Mouse (Mus musculus) cerebellum, adult 9-10 months (tissue): ENCODE data around the gene Fkbp5.

Source experiments
- DNase-seq: peaks from one replicate; pipeline ENCODE4 v3.0.0; 2022

The Fkbp5 gene

DNA sequence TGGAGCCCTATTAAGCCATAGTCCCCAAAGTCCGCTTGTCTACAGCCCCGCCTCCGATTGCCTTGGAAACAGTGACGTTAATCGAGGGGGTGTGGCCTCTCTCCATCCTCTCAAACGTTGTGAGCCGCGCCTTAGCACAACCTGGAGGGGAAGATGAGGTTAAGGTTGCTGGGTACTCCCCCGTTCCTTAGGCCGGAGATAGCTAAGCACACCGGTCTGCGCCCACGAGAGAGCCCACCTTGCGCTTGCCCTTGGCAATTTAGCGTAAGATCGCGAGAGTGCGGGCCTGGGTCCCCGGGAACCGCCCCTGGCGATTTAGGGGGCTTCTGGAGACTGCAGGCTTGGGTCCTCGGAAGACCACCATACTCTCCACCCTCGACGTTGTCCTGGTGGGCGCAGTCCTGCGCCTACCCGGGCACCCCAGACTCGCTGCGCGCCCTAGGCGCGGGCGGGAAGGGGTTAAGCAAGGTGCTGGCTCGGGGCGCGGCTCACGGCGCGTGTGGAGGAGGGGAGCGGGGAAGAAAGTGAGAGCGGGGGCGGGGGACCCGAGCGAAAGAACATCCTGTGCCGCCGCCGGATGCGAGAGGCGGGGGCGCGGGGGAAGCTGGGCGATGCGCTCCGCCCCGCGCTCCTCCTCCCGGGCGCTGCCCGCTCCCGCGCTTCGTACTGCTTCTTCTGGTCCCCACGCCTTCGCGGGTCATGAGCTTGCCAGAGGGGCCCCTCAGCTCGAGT lies 5.5 kb upstream of the Fkbp5 start:
- peak; percentile 96 for DNase-seq

DNA sequence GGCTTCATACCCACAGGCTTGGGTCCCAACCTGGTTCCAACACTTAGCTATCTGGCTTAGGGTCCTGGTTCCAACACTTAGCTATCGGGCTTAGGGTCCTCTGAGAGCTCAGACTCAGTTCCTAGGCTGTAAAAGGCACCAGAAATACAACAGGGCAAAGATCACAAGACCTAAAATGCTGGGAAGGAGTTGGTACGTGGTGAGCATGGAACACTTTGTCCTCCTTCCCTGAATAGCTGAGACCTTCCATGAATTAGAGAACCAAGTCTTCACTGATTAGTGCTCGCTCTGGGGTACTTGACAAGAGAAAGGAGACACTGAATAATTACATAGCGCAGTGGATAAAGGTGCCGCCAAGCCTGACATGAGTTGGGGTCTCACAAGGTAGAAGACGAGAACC lies 4.6 kb upstream of the Fkbp5 start:
- DNase-seq: no peak

DNA sequence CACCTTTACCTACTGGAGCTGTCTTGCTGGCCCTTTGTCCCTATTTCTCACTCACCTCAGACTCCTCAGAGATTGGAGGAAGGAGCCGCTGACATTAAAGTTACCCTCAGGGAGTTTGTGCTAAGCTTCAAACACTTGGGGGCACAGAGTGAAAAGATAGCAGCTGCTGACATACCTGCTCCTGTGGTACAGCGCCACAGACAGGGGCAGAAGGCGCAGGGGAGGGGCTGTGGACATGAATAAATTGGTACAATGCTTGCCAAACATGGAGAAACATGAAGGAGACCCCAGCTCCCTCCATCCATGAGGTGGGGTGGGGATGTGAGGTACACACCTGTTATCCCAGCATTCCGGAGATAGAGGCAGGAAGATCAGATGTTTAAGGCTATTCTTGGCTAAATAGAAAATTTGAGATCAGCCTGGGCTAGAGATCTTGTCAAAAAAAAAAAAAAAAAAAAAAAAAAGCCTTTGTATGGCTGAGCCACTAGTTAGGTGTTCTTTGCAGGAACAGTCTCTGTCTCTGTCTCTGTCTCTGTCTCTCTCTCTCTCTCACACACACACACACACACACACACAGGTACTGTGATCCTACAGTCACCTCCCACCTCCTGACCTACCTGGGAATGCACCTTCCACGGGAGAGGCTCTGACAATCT lies 3.9 kb upstream of the Fkbp5 start:
- DNase-seq: no peak

DNA sequence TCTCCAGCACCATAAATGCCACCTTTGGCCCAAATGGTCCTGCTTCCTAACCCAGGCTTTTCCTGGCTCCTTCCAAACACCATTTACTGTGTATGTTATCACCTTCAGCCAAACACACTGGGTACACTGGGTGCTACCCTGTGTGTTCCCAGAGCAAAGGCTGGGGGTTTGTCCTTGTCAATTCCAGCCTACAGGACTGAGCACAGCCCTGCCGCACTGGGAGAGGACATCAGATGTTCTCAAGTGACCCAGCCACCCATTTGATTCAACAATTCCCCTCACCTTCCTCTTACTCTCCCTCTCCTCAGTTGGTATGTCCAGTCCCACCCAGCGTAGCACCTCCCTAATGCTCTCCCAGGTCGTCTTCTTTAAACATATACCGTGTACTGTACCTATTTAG lies 3.2 kb upstream of the Fkbp5 start:
- DNase-seq: no peak

DNA sequence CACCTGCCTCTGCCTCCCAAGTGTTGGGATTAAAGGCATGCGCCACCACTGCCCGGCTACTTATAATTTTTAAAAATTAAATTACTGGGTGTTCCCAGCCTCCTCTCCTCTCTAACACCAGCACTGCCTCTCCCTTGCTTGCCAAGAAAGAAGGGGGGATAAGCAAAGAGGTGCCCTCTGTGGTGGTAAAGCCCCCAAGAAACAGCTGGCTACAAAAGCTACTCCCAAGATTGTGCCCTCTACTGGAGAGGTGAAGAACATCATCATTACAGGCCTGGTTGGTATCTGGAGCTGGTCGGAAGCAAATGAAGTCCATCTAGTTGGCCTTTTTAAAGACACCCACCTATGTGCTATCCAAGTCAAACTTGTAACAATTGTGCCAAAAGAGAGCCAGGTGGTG lies 2.5 kb upstream of the Fkbp5 start:
- DNase-seq: no peak

DNA sequence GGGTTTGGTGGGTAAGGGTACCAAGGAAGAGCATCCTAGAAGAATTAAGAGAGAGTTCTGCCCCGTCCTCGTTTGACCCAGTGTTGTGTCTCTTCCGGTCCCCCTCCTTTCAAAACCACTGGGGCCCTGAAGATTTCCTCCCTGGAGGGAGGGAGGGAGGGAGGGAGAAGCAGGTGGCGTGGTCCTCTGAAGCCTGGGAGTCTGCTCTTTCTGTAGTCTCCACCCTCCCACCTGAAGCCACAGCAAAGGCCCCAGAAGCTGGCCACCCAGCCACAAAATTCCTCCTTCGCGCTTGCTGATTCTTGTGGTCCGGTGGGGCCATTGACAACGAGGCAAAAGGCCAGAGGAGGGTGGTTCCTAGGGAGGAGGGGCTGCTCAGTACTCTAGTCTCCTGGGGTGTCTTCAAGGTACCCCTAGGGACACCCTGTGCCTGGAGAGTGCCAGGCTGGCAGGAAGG lies 1.3 kb upstream of the Fkbp5 start:
- DNase-seq: no peak

DNA sequence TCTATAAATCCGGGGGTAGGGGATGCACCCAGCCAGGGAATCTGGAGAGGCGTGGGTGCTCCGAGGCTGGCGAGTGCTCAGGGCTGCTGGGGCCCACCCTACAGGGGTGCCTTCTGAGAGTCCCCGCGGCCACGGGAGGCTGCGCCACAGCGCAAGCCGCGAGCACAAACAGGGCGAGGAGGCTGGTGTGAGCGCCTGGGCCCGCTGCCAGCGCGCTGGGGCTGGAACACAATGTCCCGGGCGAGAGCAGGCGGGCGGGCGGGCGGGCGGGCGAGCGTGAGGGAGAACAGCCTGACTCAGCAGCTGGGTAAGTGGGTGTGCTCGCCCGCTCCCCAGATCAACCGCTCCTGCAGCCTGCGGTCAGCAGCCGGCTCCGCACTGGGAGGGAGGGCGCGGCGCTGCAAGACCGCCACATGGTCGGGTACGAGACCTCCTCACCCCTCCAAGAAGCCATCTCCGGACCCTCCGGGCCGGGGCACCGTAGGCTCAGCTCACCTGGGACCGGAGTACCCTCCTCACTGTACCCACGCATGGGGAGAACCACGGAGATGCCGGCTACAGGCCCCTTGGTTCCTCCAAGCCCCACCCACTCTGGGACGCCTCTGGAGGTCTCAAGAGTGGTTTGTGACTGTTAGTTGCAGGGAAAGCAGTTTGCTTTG lies 758 bp upstream of the Fkbp5 start:
- DNase-seq: peak; percentile 81

DNA sequence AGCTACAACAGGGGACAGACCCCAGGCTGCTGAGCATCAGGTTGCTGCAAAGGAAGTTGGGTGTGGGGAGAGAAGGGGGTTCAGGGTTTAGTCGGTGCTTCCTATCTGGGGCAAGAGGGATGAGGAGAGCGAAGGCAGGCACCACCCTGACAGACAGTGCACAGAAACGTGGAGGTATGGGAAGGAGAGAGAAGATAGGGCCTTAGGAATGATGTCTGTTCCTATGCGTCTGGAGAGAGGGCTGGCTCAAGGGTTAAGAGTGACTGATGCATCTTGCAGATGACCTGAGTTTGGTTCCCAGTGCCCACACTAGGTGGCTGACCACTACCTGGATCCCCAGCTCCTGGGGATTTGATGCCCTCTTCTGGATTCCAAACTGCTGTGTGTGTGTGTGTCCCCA lies 446 bp downstream of the Fkbp5 start:
- DNase-seq: no peak

DNA sequence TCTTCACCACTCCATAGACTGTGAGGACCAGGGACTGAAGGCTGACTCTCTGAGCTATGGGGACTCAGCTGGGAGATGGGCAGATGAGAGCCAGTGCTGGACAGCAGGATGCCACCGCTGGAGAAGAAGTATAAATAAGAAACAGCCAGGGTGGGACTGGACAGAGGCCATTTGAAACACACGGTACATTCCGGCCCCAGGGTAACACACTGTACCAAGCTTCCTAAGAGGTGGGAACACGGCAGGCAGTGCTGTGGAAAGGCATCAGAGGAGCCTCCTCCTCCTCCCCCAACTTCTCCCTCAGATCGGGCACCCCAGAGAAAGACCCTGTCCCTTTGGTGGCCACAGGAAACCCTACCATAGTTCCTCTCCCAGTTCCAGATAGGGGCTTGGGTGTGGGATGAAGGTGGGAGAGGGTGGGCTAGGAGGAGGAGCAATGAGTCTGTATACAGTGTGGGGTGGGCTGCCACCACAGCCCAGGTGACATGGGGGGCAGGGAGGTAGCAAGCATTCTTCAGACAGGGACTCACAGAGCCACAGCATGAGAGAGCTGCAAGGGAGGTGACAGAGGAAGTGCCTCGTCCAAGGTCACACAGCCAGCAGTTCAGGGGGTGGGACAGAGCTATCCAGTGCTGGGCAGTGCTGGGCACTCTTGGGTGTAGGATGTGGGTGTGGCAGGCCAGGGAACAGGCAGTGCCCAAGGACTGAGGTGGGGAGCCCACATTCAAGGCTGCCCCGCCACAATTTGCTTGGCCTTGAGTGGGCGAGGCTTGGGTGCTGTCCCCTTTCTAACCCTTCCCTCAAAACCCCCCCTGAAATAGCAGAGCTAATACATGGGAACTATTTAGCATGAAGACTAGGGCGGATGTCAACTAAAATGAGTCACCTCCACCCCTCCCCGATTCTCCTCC lies 1.6 kb downstream of the Fkbp5 start:
- DNase-seq: no peak

DNA sequence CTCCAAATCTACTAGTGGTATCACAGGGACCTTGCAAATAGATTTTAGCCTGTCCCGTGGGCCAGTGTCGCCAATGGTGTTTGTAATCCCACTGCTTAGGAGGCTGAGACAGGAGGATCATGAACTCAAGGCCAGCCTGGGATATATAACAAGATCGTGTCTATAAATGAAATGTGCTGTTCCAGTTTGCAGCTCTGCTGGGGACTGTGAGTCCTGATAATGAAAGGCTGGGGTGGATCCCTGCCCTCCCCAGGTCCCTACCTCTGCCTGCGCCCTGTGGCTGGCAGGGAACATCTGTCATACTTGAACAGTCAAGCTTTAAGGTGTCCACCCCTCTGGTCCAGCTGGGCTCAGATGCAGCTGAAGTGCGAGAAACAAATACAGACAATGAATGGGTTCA lies 2.8 kb downstream of the Fkbp5 start:
- no peak for DNase-seq

DNA sequence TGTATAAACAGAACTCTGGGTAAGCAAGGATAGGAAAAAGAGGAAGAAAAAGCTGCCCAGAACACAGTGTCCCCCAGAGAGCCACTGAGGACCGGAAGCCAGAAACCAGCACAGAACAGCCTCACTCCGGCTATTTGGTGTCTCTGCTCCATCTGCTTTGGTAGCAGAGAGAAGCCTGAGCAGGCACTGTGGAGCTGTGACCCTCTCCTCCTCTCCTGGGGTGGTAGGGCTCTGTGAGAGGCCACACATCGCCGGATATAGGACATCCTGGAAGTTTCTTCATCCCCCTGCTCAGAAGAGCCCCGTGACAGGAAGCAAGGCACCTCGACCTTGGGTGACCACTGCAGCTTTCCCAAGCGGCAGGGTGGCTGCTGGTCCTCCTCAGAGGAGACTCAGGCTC lies 3.5 kb downstream of the Fkbp5 start:
- no peak for DNase-seq

DNA sequence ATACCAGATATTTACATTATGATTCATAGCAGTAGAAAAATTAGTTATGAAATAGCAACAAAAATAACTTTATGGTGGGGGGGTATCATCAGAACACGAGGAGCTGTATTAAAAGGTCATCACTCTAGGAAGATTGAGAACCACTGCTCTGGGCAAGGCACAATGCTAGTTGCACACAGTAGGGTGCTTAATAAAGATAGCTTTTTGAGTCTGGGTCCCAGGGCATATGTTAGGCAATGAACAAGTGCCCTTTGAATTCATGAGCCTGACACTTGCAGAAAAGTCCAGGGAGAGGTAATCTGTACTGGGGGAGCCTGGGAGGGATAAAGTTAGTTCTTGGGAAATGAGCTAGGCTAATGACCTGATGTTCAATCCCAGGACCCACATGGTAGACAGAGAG lies 4.0 kb downstream of the Fkbp5 start:
- no peak for DNase-seq

DNA sequence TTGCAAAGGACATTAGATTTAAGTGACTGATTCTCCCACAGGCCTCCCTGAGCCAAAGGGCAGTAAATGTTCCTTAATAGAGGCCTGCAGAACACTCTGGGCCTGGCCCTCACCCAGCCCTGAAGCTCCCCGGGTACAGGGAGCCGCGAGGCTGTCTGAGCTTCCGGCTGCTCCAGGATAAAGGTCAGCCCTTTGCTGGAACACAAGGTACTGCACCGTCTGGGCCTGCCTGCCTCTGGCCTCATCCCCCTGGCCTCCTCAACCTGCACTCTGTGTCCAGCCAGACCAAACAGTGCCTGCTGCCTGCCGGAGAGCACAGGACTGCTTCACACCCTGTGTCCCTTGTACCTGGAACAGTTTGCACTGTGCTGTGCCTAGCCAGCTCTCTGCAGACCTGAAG lies 4.6 kb downstream of the Fkbp5 start:
- DNase-seq: no peak

DNA sequence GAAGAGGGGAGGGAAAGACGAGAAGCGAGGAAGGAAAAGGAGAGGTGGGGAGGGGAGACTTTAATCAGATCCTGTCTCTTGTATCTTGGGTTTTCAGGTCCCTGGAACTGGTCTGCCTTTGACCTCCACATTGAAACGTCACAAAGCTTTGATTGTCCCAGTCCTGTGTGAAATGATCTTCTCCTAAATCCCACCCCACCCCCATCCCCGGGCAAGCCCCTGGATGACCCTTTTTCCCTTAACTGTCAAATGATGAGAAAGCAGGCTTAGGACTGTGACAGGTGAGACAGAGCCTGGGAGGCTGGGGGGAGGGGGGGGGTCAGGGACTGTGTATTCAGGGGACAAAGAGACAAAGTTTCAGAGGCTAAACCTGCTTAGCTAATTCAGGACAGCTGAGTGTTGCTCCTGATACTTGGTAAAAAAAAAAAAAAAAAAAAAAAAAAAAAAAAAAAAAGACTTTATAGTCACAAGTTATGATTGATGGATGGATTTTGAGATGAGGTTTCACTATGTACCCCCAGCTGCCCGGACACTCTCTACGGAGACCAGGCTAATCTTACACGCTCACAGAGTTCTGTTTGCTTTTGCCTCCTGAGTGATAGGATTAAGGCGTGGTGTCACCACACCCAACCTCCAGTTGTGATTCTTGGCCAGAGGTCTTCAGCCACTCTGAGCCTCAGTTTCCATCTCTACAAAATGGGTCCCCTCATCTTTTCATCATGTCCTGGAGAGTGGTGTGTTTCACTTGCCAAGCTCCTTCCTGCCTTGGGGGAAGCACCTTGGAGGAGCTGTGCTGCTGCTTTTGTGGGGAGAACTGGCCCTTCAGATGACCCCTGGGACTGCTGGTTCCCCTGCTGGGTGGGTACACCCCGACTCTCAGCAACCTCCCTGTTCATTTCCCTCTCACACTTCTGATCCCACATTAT lies 5.4 kb downstream of the Fkbp5 start:
- DNase-seq: no peak

DNA sequence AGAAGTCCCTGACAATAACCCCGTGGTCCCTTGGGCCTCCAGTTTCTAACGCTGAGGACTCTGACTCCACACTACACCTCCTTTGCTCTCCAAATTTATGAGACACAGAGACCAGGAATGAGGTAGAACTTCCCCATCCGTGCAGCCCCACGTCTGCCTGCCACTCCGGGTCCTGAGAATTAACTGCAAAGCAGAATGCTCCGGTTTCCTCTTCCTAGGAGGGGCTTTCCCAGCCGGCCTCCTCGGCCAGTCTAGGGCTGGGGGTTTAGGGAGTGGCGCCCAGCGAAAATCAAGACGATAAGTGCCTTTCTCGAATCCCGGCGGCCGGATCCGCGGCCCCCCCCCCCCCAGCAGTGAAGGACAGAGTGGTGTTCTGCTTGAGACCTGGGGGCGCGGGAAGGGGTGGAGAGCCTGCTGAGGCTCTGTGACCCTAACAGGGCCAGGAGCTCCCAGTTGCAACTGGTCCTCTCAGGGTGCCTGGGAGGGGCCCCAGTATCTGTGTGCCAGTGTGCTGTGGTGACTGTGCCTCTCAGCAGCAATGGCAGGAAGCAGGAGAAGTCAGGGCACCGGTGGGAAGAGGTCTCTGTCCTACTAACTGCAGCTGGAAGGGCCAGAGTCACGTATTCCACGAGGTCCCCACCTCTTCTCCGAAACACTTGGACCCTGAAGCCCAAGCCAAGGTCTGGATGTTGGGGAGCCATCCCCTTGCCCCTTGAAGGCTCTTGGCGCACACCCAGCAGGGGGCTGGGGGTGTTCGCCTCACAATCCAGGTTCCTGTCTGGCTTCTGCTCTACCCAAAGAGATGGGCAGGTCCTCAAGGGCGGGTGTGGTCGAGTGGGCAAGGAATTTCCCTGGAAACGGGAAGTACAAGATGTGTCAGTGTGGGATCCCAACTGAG lies 6.6 kb downstream of the Fkbp5 start:
- DNase-seq: no peak

DNA sequence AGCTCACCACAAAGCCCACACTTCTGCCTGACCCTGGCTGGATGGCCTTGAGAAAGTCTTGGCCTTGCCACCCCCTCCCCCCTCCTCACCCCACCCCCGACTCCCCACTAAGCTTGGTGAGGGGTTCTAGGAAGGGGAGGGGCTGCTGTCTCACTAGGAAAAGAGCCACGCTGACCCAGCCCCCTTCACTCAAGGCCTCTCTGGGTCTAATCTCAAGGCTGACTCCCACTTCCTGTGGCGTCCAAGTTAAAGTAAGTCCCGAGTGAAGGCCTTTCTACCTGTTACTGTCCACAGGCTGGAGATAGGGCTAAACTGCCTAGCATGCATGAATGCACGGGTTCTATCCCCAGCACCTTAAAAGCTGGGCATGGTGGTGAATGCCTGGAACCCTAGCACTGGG lies 9.8 kb downstream of the Fkbp5 start:
- no peak for DNase-seq

DNA sequence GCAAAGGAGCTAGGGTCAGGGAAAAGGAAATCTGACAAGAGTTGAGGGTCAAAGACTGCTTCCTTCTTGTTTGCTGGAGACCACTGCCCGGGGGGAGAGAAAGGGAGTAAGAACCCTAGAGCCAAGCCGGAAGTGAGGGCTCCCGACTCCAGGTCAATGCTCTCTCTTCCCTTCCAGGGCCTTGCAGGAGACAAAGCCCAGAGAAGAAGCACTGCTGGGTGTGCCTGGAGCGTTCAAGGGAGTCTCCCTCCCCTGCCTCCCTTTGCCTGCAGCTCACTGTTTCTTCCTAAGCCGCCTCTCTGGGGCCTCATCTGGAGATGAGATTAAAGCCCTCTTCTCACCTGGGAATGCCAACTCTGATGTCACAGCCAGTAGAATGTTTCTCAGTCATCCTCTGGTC lies 10.4 kb downstream of the Fkbp5 start:
- no peak for DNase-seq

DNA sequence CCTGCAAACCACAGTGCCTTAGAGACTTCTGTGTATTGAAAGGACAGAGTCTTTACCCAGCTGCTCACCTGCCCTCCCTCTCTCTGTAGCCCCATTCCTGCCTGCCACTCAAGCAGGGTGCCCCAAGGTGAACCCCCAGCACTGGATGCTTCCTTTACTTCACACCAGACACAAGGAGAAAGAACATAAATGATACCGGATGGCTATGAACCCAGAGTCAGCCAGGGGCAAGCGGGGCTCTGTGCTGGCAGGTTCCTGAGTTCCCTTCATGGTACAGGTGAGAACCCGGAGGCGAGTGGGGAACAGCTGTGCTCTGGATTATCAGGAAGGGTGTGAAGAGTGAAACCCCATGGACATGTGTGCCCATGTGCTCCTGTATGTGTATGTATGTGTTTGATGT lies 11.7 kb downstream of the Fkbp5 start:
- no peak for DNase-seq

DNA sequence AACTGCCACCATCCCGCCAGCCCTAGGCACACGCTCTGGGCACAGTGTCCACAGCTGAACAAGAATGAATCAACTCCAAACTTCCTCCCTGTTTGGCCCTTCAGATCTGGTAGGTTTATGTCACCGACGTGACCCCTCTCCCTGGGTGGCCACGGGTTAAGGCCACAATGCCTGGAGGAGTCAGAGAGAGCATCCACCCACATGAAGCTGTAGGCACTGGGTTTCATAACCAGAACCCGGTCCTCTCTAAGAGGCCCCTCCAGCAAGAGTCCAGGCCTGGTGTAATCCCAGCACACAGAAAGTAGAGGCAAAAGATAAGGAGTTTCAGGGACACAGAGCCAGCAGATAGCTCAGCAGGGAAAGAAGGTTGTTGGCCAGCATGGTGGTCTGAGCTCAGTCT lies 13.1 kb downstream of the Fkbp5 start:
- no peak for DNase-seq

DNA sequence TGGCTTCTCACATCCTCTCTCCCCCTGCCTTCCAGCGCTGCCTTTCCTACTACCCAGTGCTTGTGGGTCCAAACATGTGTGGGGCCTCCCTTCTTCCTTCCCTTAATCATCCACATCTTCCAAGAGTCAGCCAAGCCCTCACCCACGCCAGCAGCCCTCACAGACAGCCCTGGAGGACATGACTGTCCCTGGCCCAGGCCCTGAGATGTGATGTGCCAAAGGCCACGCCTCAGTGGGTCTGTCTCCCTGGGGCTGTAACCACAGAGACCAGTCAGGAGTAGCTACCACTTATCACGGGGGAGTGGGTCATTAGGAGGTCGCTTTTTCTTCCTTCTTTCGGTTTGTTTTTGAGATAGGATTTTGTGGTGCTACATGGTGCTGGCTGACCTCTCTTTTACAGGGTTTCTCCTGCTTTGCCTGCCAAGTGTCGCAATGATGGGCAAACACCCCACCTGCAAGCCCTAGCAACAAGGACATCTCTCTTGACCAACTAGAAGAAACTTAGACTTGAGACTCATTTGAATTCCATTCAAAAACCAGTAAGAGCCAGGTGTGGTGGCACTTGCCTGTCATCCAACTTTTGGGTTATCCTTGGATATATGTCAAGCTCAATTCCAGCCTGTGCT lies 15.0 kb downstream of the Fkbp5 start:
- DNase-seq: no peak

DNA sequence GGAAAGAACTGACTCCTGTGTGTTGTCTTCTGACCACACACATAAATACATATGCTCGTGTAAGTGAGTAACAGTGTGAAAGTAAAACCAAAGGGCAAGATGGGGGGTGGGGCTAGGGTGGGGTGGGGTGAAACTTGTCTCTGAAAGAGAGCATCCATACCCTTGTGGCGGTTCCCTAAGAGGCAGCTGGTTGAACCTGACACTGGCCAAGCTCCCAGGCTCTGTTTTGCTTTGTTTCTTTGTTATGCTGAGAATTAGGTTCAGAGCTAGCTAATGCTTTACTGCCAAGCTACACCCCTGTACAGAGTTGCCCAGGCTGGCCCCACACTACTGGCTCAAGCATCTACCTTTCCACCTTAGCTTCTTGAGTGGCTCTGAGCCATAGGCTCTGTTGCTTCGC lies 16.9 kb downstream of the Fkbp5 start:
- no peak for DNase-seq
